Mouse (Mus musculus): ENCODE data around the gene Ccr8. TPM values are rescaled to one million over a fixed set of nuclear protein-coding genes. Genes with fewer than 3 reads are reported as not detected.

Gene Ccr8
- polyA plus RNA-seq, 1 experiment from 2014 or later, result not detected

- Histone ChIP-seq H3K4me3 (ENCODE audit: low read depth, low read length) (no peak overlapping the region), H3K27me3 (ENCODE audit: control insufficient read depth, insufficient read depth, low read length) (no peaks in the 10 kb centered on the region), H3K4me1 (ENCODE audit: control insufficient read depth, insufficient read depth, low read length) (no peaks in the 10 kb centered on the region), H3K36me3 (replicated peaks; ENCODE audit: control insufficient read depth, insufficient read depth, low read depth, low read length) (peaks cover 4% of the 10 kb centered on the region), H3K4me2 (ENCODE audit: low read depth, low read length) (no peak overlapping the region), H3K27ac (replicated peaks; ENCODE audit: low read depth, low read length) (no peak overlapping the region), H3K9ac (replicated peaks; ENCODE audit: low read length) (no peak overlapping the region), H3K9me3 (replicated peaks; ENCODE audit: control insufficient read depth, low read length) (no peaks in the 10 kb centered on the region)
- WGBS, result 81% methylated on average over 11 of the region's 11 CpGs
- ATAC-seq (replicated peaks; ENCODE audit: insufficient number of reproducible peaks, low FRiP score, low TSS enrichment, low read depth) (no peak), DNase-seq (ENCODE audit: low spot score) (no peak)
These were observed 43.5 kb downstream of the Ccr8 start for GRCm38 (mm10) chr9:120135454-120135853.

DNA sequence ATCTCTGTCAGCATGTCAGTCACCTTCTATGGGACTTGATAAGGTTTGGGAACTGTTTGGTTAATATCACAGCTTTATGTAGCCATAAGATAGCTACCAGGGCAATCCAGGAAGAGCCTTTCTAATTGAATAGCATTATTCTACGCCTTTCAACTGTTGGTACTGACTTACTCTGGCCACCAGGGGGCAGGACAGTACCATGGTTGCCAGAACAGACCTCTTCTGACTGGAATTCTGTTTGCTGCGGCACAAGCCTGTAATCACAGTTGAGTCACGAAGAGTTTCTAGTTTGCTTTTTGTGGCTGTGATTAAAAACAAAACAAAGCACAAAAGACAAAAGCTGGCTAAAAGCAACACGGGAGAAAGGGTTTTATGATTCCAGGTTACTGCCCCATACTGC, 48.7 kb downstream of the Ccr8 start:
- H3K27me3 ChIP-seq (ENCODE audit: control insufficient read depth, insufficient read depth, low read length), result no peaks in the 10 kb centered on the region
- DNase-seq (ENCODE audit: low spot score) (peak; percentile 88), ATAC-seq (replicated peaks; ENCODE audit: insufficient number of reproducible peaks, low FRiP score, low TSS enrichment, low read depth) (no peak; the same call in 1 of the 2 replicates)
- H3K4me3 ChIP-seq (ENCODE audit: low read depth, low read length), result no peak overlapping the region
- H3K4me2 ChIP-seq (ENCODE audit: low read depth, low read length), result no peak overlapping the region
- no peak overlapping the region for H3K9ac ChIP-seq (replicated peaks; ENCODE audit: low read length)
- H3K9me3 ChIP-seq (replicated peaks; ENCODE audit: control insufficient read depth, low read length), result no peaks in the 10 kb centered on the region
- H3K4me1 ChIP-seq (ENCODE audit: control insufficient read depth, insufficient read depth, low read length), result no peaks in the 10 kb centered on the region
- H3K27ac ChIP-seq (replicated peaks; ENCODE audit: low read depth, low read length), result no peak overlapping the region
- WGBS, result 12% methylated on average over 4 of the region's 4 CpGs
- no peaks in the 10 kb centered on the region for H3K36me3 ChIP-seq (replicated peaks; ENCODE audit: control insufficient read depth, insufficient read depth, low read depth, low read length)

DNA sequence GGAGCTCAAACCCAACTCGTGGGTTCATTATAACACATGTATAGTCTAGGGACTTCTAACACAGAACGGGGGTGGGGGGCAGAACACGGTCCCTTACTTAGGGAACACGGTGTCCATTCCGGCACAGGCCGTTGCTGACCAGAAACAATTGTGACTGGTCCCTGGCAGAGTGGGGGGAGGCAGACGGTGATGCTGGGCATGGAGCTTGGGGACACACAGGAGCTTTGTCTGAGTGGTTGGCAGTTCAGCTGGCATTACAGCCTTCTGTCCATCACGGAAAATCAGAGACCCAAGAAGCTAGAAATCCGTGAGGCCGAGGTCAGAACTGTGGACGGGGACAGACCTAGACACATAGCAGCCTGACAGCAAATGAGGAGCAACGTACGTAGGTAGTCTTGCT, 52.6 kb downstream of the Ccr8 start:
- no peak for ATAC-seq (replicated peaks; ENCODE audit: insufficient number of reproducible peaks, low FRiP score, low TSS enrichment, low read depth)
- Histone ChIP-seq H3K4me3 (ENCODE audit: low read depth, low read length) (no peak overlapping the region), H3K9me3 (replicated peaks; ENCODE audit: control insufficient read depth, low read length) (no peaks in the 10 kb centered on the region), H3K36me3 (replicated peaks; ENCODE audit: control insufficient read depth, insufficient read depth, low read depth, low read length) (no peaks in the 10 kb centered on the region), H3K27ac (replicated peaks; ENCODE audit: low read depth, low read length) (no peak overlapping the region), H3K4me1 (ENCODE audit: control insufficient read depth, insufficient read depth, low read length) (no peaks in the 10 kb centered on the region), H3K9ac (replicated peaks; ENCODE audit: low read length) (no peak overlapping the region), H3K27me3 (ENCODE audit: control insufficient read depth, insufficient read depth, low read length) (no peaks in the 10 kb centered on the region), H3K4me2 (ENCODE audit: low read depth, low read length) (no peak overlapping the region)
- WGBS, result 87% methylated on average over 13 of the region's 13 CpGs
- no peak for DNase-seq (ENCODE audit: low spot score)

Other genes starting within 250 kb of the Ccr8 start
- gene Wdr48, start 197.2 kb upstream of the Ccr8 start, polyA plus RNA-seq (2014; fragmentation: Nextera tagmentation; extraction: Ambion mirVana), result 64.0 and 74.8 TPM in 2 replicates
- gene Gorasp1, start 154.5 kb upstream of the Ccr8 start, polyA plus RNA-seq (2014; fragmentation: Nextera tagmentation; extraction: Ambion mirVana), result 18.3 and 20.1 TPM in 2 replicates
- gene Ttc21a, start 154.5 kb upstream of the Ccr8 start, polyA plus RNA-seq (2014; fragmentation: Nextera tagmentation; extraction: Ambion mirVana), result 0.10 and 0.33 TPM in 2 replicates
- gene Csrnp1, start 107.5 kb upstream of the Ccr8 start, polyA plus RNA-seq (2014; fragmentation: Nextera tagmentation; extraction: Ambion mirVana), result 1.5 and 2.1 TPM in 2 replicates
- gene Xirp1, start 68.5 kb upstream of the Ccr8 start, polyA plus RNA-seq (2014; fragmentation: Nextera tagmentation; extraction: Ambion mirVana), result 0.06 and 0.13 TPM in 2 replicates
- gene Cx3cr1, start 22.2 kb upstream of the Ccr8 start, polyA plus RNA-seq (2014; fragmentation: Nextera tagmentation; extraction: Ambion mirVana), result 2.4 and 3.4 TPM in 2 replicates
- gene Slc25a38, start 18.3 kb downstream of the Ccr8 start, polyA plus RNA-seq (2014; fragmentation: Nextera tagmentation; extraction: Ambion mirVana), result 33.2 and 36.9 TPM in 2 replicates
- 1,419 and 1,591 TPM in 2 replicates for gene Rpsa, start 35.6 kb downstream of the Ccr8 start, polyA plus RNA-seq (2014; fragmentation: Nextera tagmentation; extraction: Ambion mirVana)
- 0.60 and 1.1 TPM in 2 replicates for gene Mobp, start 57.6 kb downstream of the Ccr8 start, polyA plus RNA-seq (2014; fragmentation: Nextera tagmentation; extraction: Ambion mirVana)
- gene Myrip, start 209.4 kb downstream of the Ccr8 start, polyA plus RNA-seq (2014; fragmentation: Nextera tagmentation; extraction: Ambion mirVana), result 0.43 and 0.59 TPM in 2 replicates